In genomic region chr13:54691737-54692136, GRCm38 (mm10) we compare ENCODE assay signal across 8 mouse cellular contexts. TPM values are rescaled to one million over a fixed set of nuclear protein-coding genes. Genes with fewer than 3 reads are reported as not detected.
DNase-seq lines count a peak whose midpoint lies in the region; ATAC-seq and TF ChIP-seq lines count a peak whose summit lies in the region.

No protein-coding gene starts in this region.

- H3K27me3 ChIP-seq in heart, embryonic 15.5 days = no peaks in the 10 kb centered on the region
- no peaks in the 10 kb centered on the region for H3K27me3 ChIP-seq in intestine, postnatal 0 days (replicated peaks; ENCODE audit: control insufficient read depth, insufficient read depth, low read length)

- H3K9me3 ChIP-seq in heart, embryonic 15.5 days (replicated peaks) = no peaks in the 10 kb centered on the region
- H3K9me3 ChIP-seq in intestine, postnatal 0 days (ENCODE audit: control insufficient read depth) = no peaks in the 10 kb centered on the region

- TF ChIP-seq CTCF in intestine, postnatal 0 days (IDR thresholded peaks at IDR 0.05; ENCODE audit: low read depth) = no peak

- DNase-seq in heart, adult 9 months (ENCODE audit: low spot score in 2 of 2) = no peak
- DNase-seq in T-cell, adult 2 months (ENCODE audit: low spot score) = peak; percentile 36
- DNase-seq in natural killer cell, adult 2 months (ENCODE audit: low spot score in 2 of 2) = peak; percentile 51 to 75
- DNase-seq in layer of hippocampus, postnatal 25 days (ENCODE audit: extremely low spot score in 1 of 2, low spot score in 1 of 2) = no peak
- no peak for DNase-seq in gastrocnemius, adult 8-10 months (ENCODE audit: low spot score in 2 of 2)
- DNase-seq in adrenal gland, postnatal 14 days = no peak

- H3K36me3 ChIP-seq in heart, embryonic 15.5 days = no peaks in the 10 kb centered on the region
- H3K36me3 ChIP-seq in intestine, postnatal 0 days (ENCODE audit: control insufficient read depth, insufficient read depth) = no peaks in the 10 kb centered on the region

- peak overlapping the region; percentile 88 for H3K4me2 ChIP-seq in heart, embryonic 15.5 days
- H3K4me2 ChIP-seq in intestine, postnatal 0 days (replicated peaks; ENCODE audit: low read depth) = peak overlapping the region; percentile 82

- no peak for ATAC-seq in heart, embryonic 15.5 days (replicated peaks; ENCODE audit: insufficient number of reproducible peaks, insufficient read depth, low FRiP score, low read depth)
- ATAC-seq in intestine, postnatal 0 days = no peak

- H3K4me3 ChIP-seq in heart, embryonic 15.5 days = peak overlapping the region; percentile 91
- peak overlapping the region; percentile 91; the same call in 1 of the 2 replicates for H3K4me3 ChIP-seq in intestine, postnatal 0 days (ENCODE audit: low read depth, low read length)

- peaks cover 39% of the 10 kb centered on the region for H3K4me1 ChIP-seq in heart, embryonic 15.5 days (replicated peaks)
- peaks cover 7% of the 10 kb centered on the region; the same call in 1 of the 2 replicates for H3K4me1 ChIP-seq in intestine, postnatal 0 days (replicated peaks; ENCODE audit: control insufficient read depth, insufficient read depth, low read length)

- peak overlapping the region; percentile 96 for H3K9ac ChIP-seq in heart, embryonic 15.5 days
- no peak overlapping the region for H3K9ac ChIP-seq in intestine, postnatal 0 days (ENCODE audit: low read depth, low read length)

- H3K27ac ChIP-seq in heart, embryonic 15.5 days = no peak overlapping the region
- H3K27ac ChIP-seq in intestine, postnatal 0 days (ENCODE audit: low read depth, low read length) = peak overlapping the region; percentile 8; the same call in 1 of the 2 replicates

RNA-seq across cellular contexts. Expression of gene Rnf44, which starts 2.0 kb away (rescaled TPM):
- 48.8 and 52.9 TPM in 2 replicates for polyA plus RNA-seq in heart, embryonic 15.5 days (2015; fragmentation: Nextera tagmentation; extraction: Ambion mirVana)
- 73.0 and 75.1 TPM in 2 replicates for polyA plus RNA-seq in intestine, postnatal 0 days (2015; fragmentation: Nextera tagmentation; extraction: Ambion mirVana)
- total RNA-seq in layer of hippocampus, postnatal 25 days (2021) = 100 to 1,000 TPM; 139 to 158 TPM
- total RNA-seq in gastrocnemius, adult 8-10 months (2022) = 10 to 100 TPM; 19.1 to 30.7 (median 27.9) TPM
- total RNA-seq in adrenal gland, postnatal 14 days (2021) = 112 and 118 TPM in 2 replicates

RNA-seq across cellular contexts. Expression of gene Cdhr2, which starts 9.5 kb away (rescaled TPM):
- polyA plus RNA-seq in heart, embryonic 15.5 days (2015; fragmentation: Nextera tagmentation; extraction: Ambion mirVana) = 0.04 and 0.06 TPM in 2 replicates
- polyA plus RNA-seq in intestine, postnatal 0 days (2015; fragmentation: Nextera tagmentation; extraction: Ambion mirVana) = 267 and 292 TPM in 2 replicates
- total RNA-seq in layer of hippocampus, postnatal 25 days (2021) = under 1 TPM; 0.25 to 0.31 TPM
- not detected for total RNA-seq in gastrocnemius, adult 8-10 months (2022)
- total RNA-seq in adrenal gland, postnatal 14 days (2021) = 0.22 TPM in 1 of 2 replicates, not detected in the other

RNA-seq across cellular contexts. Expression of gene Gprin1, which starts 57.9 kb away (rescaled TPM):
- polyA plus RNA-seq in heart, embryonic 15.5 days (2015; fragmentation: Nextera tagmentation; extraction: Ambion mirVana) = 0.05 and 0.32 TPM in 2 replicates
- polyA plus RNA-seq in intestine, postnatal 0 days (2015; fragmentation: Nextera tagmentation; extraction: Ambion mirVana) = 0.50 and 0.59 TPM in 2 replicates
- 100 to 1,000 TPM; 149 to 152 TPM for total RNA-seq in layer of hippocampus, postnatal 25 days (2021)
- under 1 TPM in 2 of 4 experiments, not detected in 2; 0.05 to 0.07 TPM for total RNA-seq in gastrocnemius, adult 8-10 months (2022)
- total RNA-seq in adrenal gland, postnatal 14 days (2021) = 3.5 and 5.1 TPM in 2 replicates

Comparison
In these comparisons a context has a peak if more than half of its experiments do, and no peak if none do; other contexts are left out.
1. DNase-seq: peak in T-cell, adult 2 months (single experiment) and natural killer cell, adult 2 months (2 of 2); none in heart, adult 9 months (0 of 2), layer of hippocampus, postnatal 25 days (0 of 2), gastrocnemius, adult 8-10 months (0 of 2) and adrenal gland, postnatal 14 days (single experiment).
2. RNA of gene Gprin1, which starts 57.9 kb away (total RNA-seq): 149 to 152 TPM in layer of hippocampus, postnatal 25 days; 3.5 to 5.1 TPM in adrenal gland, postnatal 14 days and 0.05 to 0.07 TPM in gastrocnemius, adult 8-10 months; every median in the first group is over 10 times any median in the second.